Mouse (Mus musculus) hindbrain, embryonic 11.5 days (tissue): Measurements from ENCODE around the gene Nudt8. TPM values are rescaled to one million over a fixed set of nuclear protein-coding genes. Genes with fewer than 3 reads are reported as not detected.
"Not testable (repeated sequence)": the region's sequence is repeated elsewhere in the genome, so short reads cannot be mapped to it uniquely, and the experiment has no call there.

Experiments used
- ATAC-seq: fragments of 200-750 bp; cut with Nextera tagmentation; 2 replicates; pipeline ENCODE4 v1.8.0; 2017; ENCODE audit warnings: mild to moderate bottlenecking, moderate TSS enrichment, moderate library complexity; ENCODE audit not compliant: low FRiP score
- DNase-seq: peaks from one replicate; pipeline ENCODE4 v3.0.0-alpha.2; 2015; ENCODE audit warnings: low spot score
- H3K27ac ChIP-seq: fragments of 300-500 bp; sonication (generic); 2 replicates; pipeline ENCODE4 v1.5.1; 2014; ENCODE audit warnings: mild to moderate bottlenecking, low read depth, low read length
- H3K27me3 ChIP-seq: fragments of 300-500 bp; sonication (generic); 2 replicates; pipeline ENCODE4 v1.6.1; 2014; ENCODE audit warnings: mild to moderate bottlenecking, low read length, moderate library complexity, mixed read lengths; ENCODE audit not compliant: control insufficient read depth, insufficient read depth
- H3K36me3 ChIP-seq: fragments of 300-500 bp; sonication (generic); 2 replicates; pipeline ENCODE4 v1.6.1; 2014; ENCODE audit warnings: mild to moderate bottlenecking, low read length, moderate library complexity, mixed read lengths; ENCODE audit not compliant: control insufficient read depth, insufficient read depth
- H3K4me1 ChIP-seq: fragments of 300-500 bp; sonication (generic); replicated peaks from 2 replicates; pipeline ENCODE4 v1.6.1; 2014; ENCODE audit warnings: low read length, mixed read lengths; ENCODE audit not compliant: control insufficient read depth, insufficient read depth
- H3K4me2 ChIP-seq: fragments of 300-500 bp; sonication (generic); replicated peaks from 2 replicates; pipeline ENCODE4 v1.6.1; 2014; ENCODE audit warnings: mild to moderate bottlenecking, low read depth, low read length
- H3K4me3 ChIP-seq: fragments of 300-500 bp; sonication (generic); 2 replicates; pipeline ENCODE4 v1.5.1; 2014; ENCODE audit warnings: low read depth, low read length
- H3K9ac ChIP-seq: fragments of 300-500 bp; sonication (generic); 2 replicates; pipeline ENCODE4 v1.6.1; 2014; ENCODE audit warnings: low read depth, low read length
- H3K9me3 ChIP-seq: fragments of 300-500 bp; sonication (generic); 2 replicates; pipeline ENCODE4 v1.6.1; 2016; ENCODE audit warnings: low read length; ENCODE audit not compliant: control insufficient read depth
- WGBS: fragments of 180-500 bp; shearing (Covaris S2); extraction: QIAGEN DNeasy Blood & Tissue Kit; methylation state at CpG from one replicate; pipeline ENCODE4 v1.1.7; 2014; 5-methylcytosine and 5-hydroxymethylcytosine counted together
- polyA plus RNA-seq: library from polyadenylated mRNA; unstranded; fragments of >200 nt; fragmentation: Nextera tagmentation; extraction: Ambion mirVana; gene quantifications from 2 replicates; pipeline ENCODE4 v1.2.1, GENCODE M21; 2014

Gene Nudt8
- 14.6 and 19.5 TPM in 2 replicates for polyA plus RNA-seq

GRCm38 (mm10) chr19:4000119-4000900, at the start of gene Nudt8, which contains the start of gene Gm49405:
TSS of gene Nudt8 (plus strand) at chr19:4000580.
TSS of gene Gm49405 (plus strand) at chr19:4000626.
- no peaks in the 10 kb centered on the region for H3K36me3 ChIP-seq
- WGBS: under 1% methylated on average over 64 of the region's 64 CpGs
- peak within 1 kb of the TSS; percentile 94 for H3K27ac ChIP-seq
- DNase-seq: peak; percentile 96
- H3K9ac ChIP-seq: peak within 1 kb of the TSS; percentile 76
- no peaks in the 10 kb centered on the region for H3K9me3 ChIP-seq
- ATAC-seq: peak; percentile 92
- H3K4me3 ChIP-seq: peak within 1 kb of the TSS; percentile 62
- peaks cover 3% of the 10 kb centered on the region for H3K4me1 ChIP-seq
- H3K27me3 ChIP-seq: no peaks in the 10 kb centered on the region
- peak within 1 kb of the TSS; percentile 94 for H3K4me2 ChIP-seq

DNA sequence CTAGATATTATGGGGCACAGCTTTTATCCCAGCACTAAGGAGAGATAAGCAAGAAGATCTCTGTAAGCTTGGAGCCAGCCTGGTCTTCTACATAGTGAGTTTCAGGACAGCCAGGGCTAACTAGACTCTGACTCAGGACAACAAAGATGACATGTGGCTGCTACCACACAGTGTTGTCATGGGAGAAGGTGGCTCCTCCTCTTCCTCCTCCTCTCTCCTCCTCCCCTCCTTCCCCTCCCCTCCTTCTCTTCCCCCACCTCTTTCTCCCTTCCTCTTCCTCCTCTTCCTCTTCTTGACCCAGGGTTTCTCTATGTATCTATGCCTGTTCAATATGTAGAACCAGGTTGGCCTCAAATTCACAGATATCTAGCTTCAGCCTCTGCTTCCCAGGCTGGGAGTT, 48.9 kb upstream of the Nudt8 start:
- H3K4me3 ChIP-seq: no peak overlapping the region
- no peak overlapping the region for H3K4me2 ChIP-seq
- no peaks in the 10 kb centered on the region for H3K4me1 ChIP-seq
- no peaks in the 10 kb centered on the region for H3K9me3 ChIP-seq
- ATAC-seq: no peak
- H3K9ac ChIP-seq: no peak overlapping the region
- no peak for DNase-seq
- no peak overlapping the region for H3K27ac ChIP-seq
- H3K27me3 ChIP-seq: no peaks in the 10 kb centered on the region
- H3K36me3 ChIP-seq: no peaks in the 10 kb centered on the region

GRCm38 (mm10) chr19:3952099-3952498, 48.3 kb upstream of the Nudt8 start:
- ATAC-seq: no peak
- H3K27me3 ChIP-seq: no peaks in the 10 kb centered on the region
- no peak overlapping the region for H3K4me2 ChIP-seq
- DNase-seq: no peak
- 59% methylated on average over 1 of the region's 1 CpGs for WGBS
- no peaks in the 10 kb centered on the region for H3K9me3 ChIP-seq
- no peak overlapping the region for H3K9ac ChIP-seq
- H3K4me1 ChIP-seq: no peaks in the 10 kb centered on the region
- H3K4me3 ChIP-seq: no peak overlapping the region
- H3K36me3 ChIP-seq: no peaks in the 10 kb centered on the region
- no peak overlapping the region for H3K27ac ChIP-seq

- DNase-seq: no peak
- 78% methylated on average over 3 of the region's 3 CpGs for WGBS
- Histone ChIP-seq H3K4me1 (no peaks in the 10 kb centered on the region), H3K36me3 (no peaks in the 10 kb centered on the region), H3K9ac (no peak overlapping the region), H3K27me3 (no peaks in the 10 kb centered on the region), H3K4me3 (no peak overlapping the region), H3K9me3 (no peaks in the 10 kb centered on the region), H3K4me2 (no peak overlapping the region), H3K27ac (no peak overlapping the region)
- no peak for ATAC-seq
Observed at GRCm38 (mm10) chr19:3955033-3955432, 45.3 kb upstream of the Nudt8 start.

DNA sequence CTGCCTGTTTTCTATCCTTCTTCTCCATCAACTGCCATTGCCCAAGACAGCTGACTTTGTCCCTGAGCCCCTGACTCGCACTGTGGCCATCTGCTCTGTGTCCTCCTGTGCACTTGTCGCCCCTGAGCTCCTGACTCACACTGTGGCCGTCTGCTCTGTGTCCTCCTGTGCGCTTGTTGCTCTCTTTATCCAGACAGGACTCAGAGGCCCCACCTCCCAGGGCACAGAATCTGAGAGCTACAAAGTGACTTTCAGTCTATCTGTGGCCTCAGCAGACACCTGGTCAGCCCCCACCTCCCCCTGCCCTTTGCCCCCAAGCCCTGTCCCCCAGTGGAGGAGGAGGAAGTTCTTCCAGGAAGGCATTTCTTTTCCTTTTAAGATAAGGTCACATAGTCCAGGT, 44.6 kb upstream of the Nudt8 start:
- ATAC-seq (no peak), DNase-seq (no peak)
- H3K36me3 ChIP-seq: no peaks in the 10 kb centered on the region
- H3K4me3 ChIP-seq: no peak overlapping the region
- no peak overlapping the region for H3K4me2 ChIP-seq
- no peaks in the 10 kb centered on the region for H3K4me1 ChIP-seq
- H3K9me3 ChIP-seq: no peaks in the 10 kb centered on the region
- H3K27me3 ChIP-seq: no peaks in the 10 kb centered on the region
- H3K9ac ChIP-seq: no peak overlapping the region
- WGBS: 53% methylated on average over 4 of the region's 4 CpGs
- H3K27ac ChIP-seq: no peak overlapping the region

DNA sequence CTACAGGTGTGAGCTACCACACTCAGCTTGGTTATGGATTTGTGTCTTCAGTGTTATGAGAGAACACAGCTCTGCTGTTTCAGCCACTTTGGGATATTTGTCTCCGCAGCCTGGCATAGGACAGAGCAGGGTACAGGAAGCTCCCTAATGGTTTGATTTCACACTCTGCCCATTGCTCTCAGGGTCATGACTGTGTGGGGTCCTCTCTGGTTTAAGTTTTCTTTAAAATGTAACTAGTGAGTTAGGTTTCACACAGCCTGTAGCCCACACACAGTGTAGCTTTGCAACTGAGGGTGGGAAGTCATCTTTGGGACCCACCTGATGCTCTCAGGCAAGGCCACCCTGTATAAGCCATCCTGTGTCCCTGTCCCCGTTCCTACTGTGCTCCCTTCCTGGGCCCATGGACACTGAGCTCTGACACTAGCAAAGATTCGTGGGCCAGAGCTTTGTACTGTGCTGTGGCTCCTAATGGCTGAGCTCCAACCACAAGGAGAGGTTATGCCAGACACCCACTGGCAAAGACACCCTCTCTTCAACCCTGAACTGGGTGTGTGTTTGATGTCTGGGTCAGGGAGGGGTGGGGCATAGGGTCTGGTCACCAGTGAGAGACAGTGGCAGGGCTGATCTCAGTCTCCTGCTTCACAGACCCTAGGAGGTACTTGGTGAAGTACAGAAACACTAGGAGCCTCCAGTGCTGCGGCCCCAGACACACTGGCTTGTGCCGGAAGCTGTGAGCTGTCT, 42.9 kb upstream of the Nudt8 start:
- H3K27ac ChIP-seq, H3K36me3 ChIP-seq, H3K4me2 ChIP-seq, H3K4me1 ChIP-seq, DNase-seq, H3K4me3 ChIP-seq, H3K9me3 ChIP-seq, H3K27me3 ChIP-seq, H3K9ac ChIP-seq, ATAC-seq: not testable (repeated sequence)
- WGBS: 87% methylated on average over 5 of the region's 5 CpGs

GRCm38 (mm10) chr19:3958470-3958869, 41.9 kb upstream of the Nudt8 start, which contains the start of gene Aldh3b3:
TSS of gene Aldh3b3 (plus strand) at chr19:3958645.
- WGBS: 78% methylated on average over 4 of the region's 4 CpGs
- H3K27ac ChIP-seq: no peak within 1 kb of the TSS
- no peaks in the 10 kb centered on the region for H3K4me1 ChIP-seq
- ATAC-seq: no peak
- no peaks in the 10 kb centered on the region for H3K36me3 ChIP-seq
- H3K9ac ChIP-seq: no peak within 1 kb of the TSS
- H3K4me2 ChIP-seq: no peak within 1 kb of the TSS
- no peak within 1 kb of the TSS for H3K4me3 ChIP-seq
- no peaks in the 10 kb centered on the region for H3K9me3 ChIP-seq
- no peaks in the 10 kb centered on the region for H3K27me3 ChIP-seq
- DNase-seq: no peak

GRCm38 (mm10) chr19:3959030-3959429, 41.4 kb upstream of the Nudt8 start:
- Histone ChIP-seq H3K9ac (no peak overlapping the region), H3K9me3 (no peaks in the 10 kb centered on the region), H3K4me2 (no peak overlapping the region), H3K36me3 (no peaks in the 10 kb centered on the region), H3K4me1 (no peaks in the 10 kb centered on the region), H3K27ac (no peak overlapping the region), H3K27me3 (no peaks in the 10 kb centered on the region), H3K4me3 (no peak overlapping the region)
- no peak for ATAC-seq
- DNase-seq: no peak

DNA sequence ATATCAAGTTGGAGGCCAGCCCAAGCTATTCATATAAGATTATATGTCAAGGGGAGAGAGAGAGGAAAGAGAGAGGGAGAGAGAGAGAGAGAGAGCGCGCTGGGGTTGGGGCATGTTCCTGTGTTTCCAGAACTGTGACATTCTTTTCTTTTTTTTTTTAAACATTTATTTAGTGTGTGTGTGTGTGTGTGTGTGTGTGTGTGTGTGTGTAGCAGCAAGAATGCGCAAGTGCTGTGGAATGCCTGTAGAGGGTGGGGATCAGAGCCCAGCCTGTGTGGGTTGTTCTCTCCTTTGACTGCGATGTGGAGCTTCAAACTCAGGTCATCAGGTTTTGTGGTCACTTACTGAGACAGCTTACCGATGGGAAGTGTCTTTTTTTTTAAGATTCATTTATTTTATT, 40.2 kb upstream of the Nudt8 start:
- ATAC-seq (no peak), DNase-seq (no peak)
- Histone ChIP-seq H3K9ac (no peak overlapping the region), H3K4me3 (no peak overlapping the region), H3K4me2 (no peak overlapping the region), H3K4me1 (no peaks in the 10 kb centered on the region), H3K27ac (no peak overlapping the region), H3K9me3 (no peaks in the 10 kb centered on the region), H3K36me3 (no peaks in the 10 kb centered on the region), H3K27me3 (no peaks in the 10 kb centered on the region)
- WGBS: 82% methylated on average over 5 of the region's 5 CpGs
